Mouse (Mus musculus) urinary bladder, postnatal 25 days (tissue): ENCODE measurements around the gene Mst1.

Experiments used
- DNase-seq: peaks from one replicate; pipeline ENCODE4 v3.0.0; 2022; ENCODE audit warnings: low spot score

Mst1 gene

DNA sequence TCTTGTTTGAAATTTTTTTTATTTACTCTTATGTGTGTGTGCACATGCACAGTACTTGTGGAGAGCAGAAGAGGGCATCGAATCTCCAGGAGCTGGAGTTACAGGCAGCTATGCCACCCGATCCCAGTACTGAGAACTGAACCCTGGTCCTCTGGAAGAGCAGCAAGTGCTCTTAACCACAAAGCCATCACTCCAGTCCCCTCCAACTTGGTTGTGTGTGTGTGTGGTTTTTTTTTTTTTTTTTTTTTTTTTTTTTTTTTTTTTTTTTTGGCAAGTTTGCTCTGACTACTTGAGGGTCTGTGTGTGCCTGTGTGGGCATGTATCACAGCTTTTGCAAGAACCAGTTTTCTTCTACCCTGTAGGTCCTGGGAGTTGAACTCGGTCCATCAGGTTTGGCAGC, 52.1 kb downstream of the Mst1 start:
- DNase-seq: no peak

DNA sequence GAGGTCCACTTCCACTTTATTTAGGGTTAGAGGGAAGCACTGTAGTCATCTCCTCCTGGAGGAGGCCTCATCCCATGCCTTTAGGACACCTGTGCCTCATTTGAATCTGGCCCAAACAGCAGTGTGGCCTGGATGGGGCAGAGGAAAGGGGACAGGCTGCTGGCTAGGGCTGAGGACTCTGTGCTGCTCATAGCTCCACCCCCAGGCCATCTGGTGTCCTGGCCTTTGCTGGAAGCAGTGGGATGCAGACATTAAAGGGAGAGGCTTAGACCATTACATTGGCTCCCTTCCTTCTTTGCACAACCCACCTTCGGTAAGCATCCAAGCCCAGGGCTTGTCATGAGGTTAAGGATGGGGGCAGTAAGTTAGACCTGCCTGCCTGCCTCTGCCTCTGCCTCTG, 53.2 kb downstream of the Mst1 start:
- no peak for DNase-seq
